Mouse (Mus musculus) spleen, adult 2 months (tissue): ENCODE data around the gene Nectin2. TPM values are rescaled to one million over a fixed set of nuclear protein-coding genes. Genes with fewer than 3 reads are reported as not detected.
"Not testable (repeated sequence)": the region's sequence is repeated elsewhere in the genome, so short reads cannot be mapped to it uniquely, and the experiment has no call there.

Experiments
- DNase-seq, 2 experiments: peaks; one replicate each; pipeline versions ENCODE4 v3.0.0 to v3.0.0-alpha.2; 2012 to 2021; ENCODE audit warnings: low spot score in 2 of 2, low read depth in 1 of 2
- H3K27ac ChIP-seq: fragments of 200-500 bp; 2 replicates; pipeline ENCODE4 v1.5.1; 2012; ENCODE audit warnings: low read length, inconsistent platforms; ENCODE audit not compliant: insufficient read depth
- H3K27me3 ChIP-seq: fragments of 200-500 bp; 2 replicates; pipeline ENCODE4 v1.6.1; 2012; ENCODE audit warnings: mild to moderate bottlenecking, moderate library complexity, low read length, inconsistent platforms; ENCODE audit not compliant: control insufficient read depth, insufficient read depth
- H3K36me3 ChIP-seq: fragments of 200-500 bp; 2 replicates; pipeline ENCODE4 v1.6.1; 2012; ENCODE audit warnings: mild to moderate bottlenecking, low read length, inconsistent platforms; ENCODE audit not compliant: control insufficient read depth, insufficient read depth
- H3K4me1 ChIP-seq: fragments of 200-500 bp; 2 replicates; pipeline ENCODE4 v1.6.1; 2011; ENCODE audit warnings: inconsistent platforms; ENCODE audit not compliant: control insufficient read depth, insufficient read depth, insufficient read length
- H3K4me3 ChIP-seq: fragments of 200-500 bp; 2 replicates; pipeline ENCODE4 v1.5.1; 2011; ENCODE audit warnings: mild to moderate bottlenecking, inconsistent platforms; ENCODE audit not compliant: insufficient read depth, insufficient read length; ENCODE audit errors: extremely low read depth
- CTCF ChIP-seq: fragments of 200-500 bp; IDR thresholded peaks from 2 replicates; pipeline ENCODE4 v1.5.1; 2011; ENCODE audit warnings: mild to moderate bottlenecking, inconsistent platforms; ENCODE audit not compliant: insufficient read depth, insufficient read length, insufficient replicate concordance; ENCODE audit errors: extremely low read depth
- POLR2A ChIP-seq: fragments of 200-500 bp; IDR thresholded peaks from 2 replicates; pipeline ENCODE4 v1.6.1; 2011; ENCODE audit warnings: low read depth, low read length, inconsistent platforms
- WGBS: fragments of 180-500 bp; shearing (Covaris S2); methylation state at CpG from one replicate; pipeline ENCODE4 v1.1.7; 2018; 5-methylcytosine and 5-hydroxymethylcytosine counted together
- polyA plus RNA-seq: library from polyadenylated mRNA; depleted of rRNA; stranded (reverse); fragments of >200 nt; gene quantifications from 2 replicates; pipeline ENCODE4 v1.2.3, GENCODE M21; 2012; rRNA removed

Nectin2 gene
- polyA plus RNA-seq = 23.3 and 24.4 TPM in 2 replicates

GRCm38 (mm10) chr7:19750217-19751069 lies at the start of gene Nectin2:
TSS of gene Nectin2 (minus strand) at chr7:19750483.
- H3K36me3 ChIP-seq = no peaks in the 10 kb centered on the region
- DNase-seq = peak; percentile 27 to 56
- peak within 1 kb of the TSS; percentile 31; the same call in 1 of the 2 replicates for H3K27ac ChIP-seq
- no peaks in the 10 kb centered on the region; the same call in 1 of the 2 replicates for H3K4me1 ChIP-seq
- H3K27me3 ChIP-seq = peaks cover 4% of the 10 kb centered on the region
- TF ChIP-seq POLR2A (no peak), CTCF (peak; percentile 62; the same call in 1 of the 2 replicates)
- H3K4me3 ChIP-seq = peak within 1 kb of the TSS; percentile 43; the same call in 1 of the 2 replicates
- 30% methylated on average over 19 of the region's 19 CpGs for WGBS

GRCm38 (mm10) chr7:19796697-19797588 lies 46.7 kb upstream of the Nectin2 start, which contains the start of gene Cblc:
TSS of gene Cblc (minus strand) at chr7:19796809.
- TF ChIP-seq CTCF (peak; percentile 95), POLR2A (no peak)
- Histone ChIP-seq H3K27me3 (0 out of 2 replicates have a peak, but pooled peaks cover 2% of the 10 kb centered on the region), H3K4me3 (peak within 1 kb of the TSS; percentile 25; the same call in 1 of the 2 replicates), H3K4me1 (peaks cover 10% of the 10 kb centered on the region), H3K36me3 (no peaks in the 10 kb centered on the region), H3K27ac (no peak within 1 kb of the TSS)
- peak; percentile 66 to 88 for DNase-seq
- WGBS = 11% methylated on average over 32 of the region's 32 CpGs

GRCm38 (mm10) chr7:19796254-19796653 lies 46.0 kb upstream of the Nectin2 start:
- TF ChIP-seq POLR2A = no peak
- TF ChIP-seq CTCF = no peak
- no peak for DNase-seq
- Histone ChIP-seq H3K27me3 (0 out of 2 replicates have a peak, but pooled peaks cover 2% of the 10 kb centered on the region), H3K4me1 (peaks cover 10% of the 10 kb centered on the region), H3K36me3 (no peaks in the 10 kb centered on the region), H3K27ac (no peak overlapping the region), H3K4me3 (no peak overlapping the region)
- WGBS = 61% methylated on average over 18 of the region's 18 CpGs

GRCm38 (mm10) chr7:19795236-19795635 lies 45.0 kb upstream of the Nectin2 start:
- WGBS = 76% methylated on average over 2 of the region's 2 CpGs
- Histone ChIP-seq H3K27me3 (0 out of 2 replicates have a peak, but pooled peaks cover 2% of the 10 kb centered on the region), H3K36me3 (no peaks in the 10 kb centered on the region), H3K4me1 (peaks cover 12% of the 10 kb centered on the region), H3K4me3 (no peak overlapping the region), H3K27ac (no peak overlapping the region)
- TF ChIP-seq CTCF (no peak), POLR2A (no peak)
- no peak for DNase-seq

GRCm38 (mm10) chr7:19792701-19793630 lies 42.7 kb upstream of the Nectin2 start:
- TF ChIP-seq CTCF (no peak), POLR2A (no peak)
- WGBS = 71% methylated on average over 19 of the region's 19 CpGs
- Histone ChIP-seq H3K27ac (no peak overlapping the region), H3K4me3 (no peak overlapping the region), H3K36me3 (no peaks in the 10 kb centered on the region), H3K4me1 (peaks cover 17% of the 10 kb centered on the region), H3K27me3 (0 out of 2 replicates have a peak, but pooled peaks cover 2% of the 10 kb centered on the region)
- DNase-seq = no peak

GRCm38 (mm10) chr7:19791504-19791903 lies 41.2 kb upstream of the Nectin2 start:
- not testable (repeated sequence) for DNase-seq, H3K36me3 ChIP-seq, H3K27ac ChIP-seq, H3K4me3 ChIP-seq, H3K27me3 ChIP-seq
- peaks cover 13% of the 10 kb centered on the region for H3K4me1 ChIP-seq
- WGBS = 92% methylated on average over 2 of the region's 2 CpGs
